Mouse (Mus musculus) testis, adult 2 months (tissue): ENCODE measurements around the gene Tmem52.

Experiments
- CTCF ChIP-seq: fragments of 200-500 bp; IDR thresholded peaks from 2 replicates; pipeline ENCODE4 v1.5.1; 2012; ENCODE audit warnings: low read depth, mild to moderate bottlenecking, inconsistent platforms, low read length, moderate library complexity; ENCODE audit not compliant: control insufficient read depth, insufficient read depth, insufficient replicate concordance
- POLR2A ChIP-seq: fragments of 200-500 bp; IDR thresholded peaks from 2 replicates; pipeline ENCODE4 v1.6.1; 2012; ENCODE audit warnings: low read depth, mild to moderate bottlenecking, inconsistent platforms, low read length, moderate library complexity; ENCODE audit not compliant: control insufficient read depth

GRCm38 (mm10) chr4:155433993-155434392 is 34.9 kb upstream of the Tmem52 start:
- TF ChIP-seq CTCF (no peak), POLR2A (no peak)
